ENCODE assay signal across 22 mouse cellular contexts in genomic region chr5:129196501-129196900, GRCm38 (mm10).
A peak's percentile ranks its signal among the peaks of the same experiment; 100 is the strongest.
DNase-seq lines count a peak whose midpoint lies in the region; ATAC-seq and TF ChIP-seq lines count a peak whose summit lies in the region.
"Had no signal": no experiment of that assay in that cellular context is flagged by ENCODE, and none has a peak within 500 bp of the region (broad histone marks: within the 10 kb centered on the region; RNA-seq: fewer than 3 reads in every experiment).

No protein-coding gene starts in this region.

- no peak overlapping the region for H3K4me3 ChIP-seq in forebrain, embryonic 15.5 days
- no peak overlapping the region for H3K4me3 ChIP-seq in forebrain, embryonic 11.5 days (ENCODE audit: low read depth, low read length)
- H3K4me3 ChIP-seq in limb, embryonic 14.5 days (replicated peaks; ENCODE audit: low read length), result no peak overlapping the region
- no peak overlapping the region for H3K4me3 ChIP-seq in limb, embryonic 10.5 days
- H3K4me3 ChIP-seq: heart, embryonic 10.5 days; hindbrain, embryonic 15.5 days; liver, embryonic 15.5 days; lung, embryonic 15.5 days; neural tube, embryonic 13.5 days had no signal

- H3K27ac ChIP-seq in forebrain, embryonic 15.5 days (replicated peaks), result 0 out of 2 replicates have a peak overlapping the region, but pooled peaks have one; percentile 43
- no peak overlapping the region for H3K27ac ChIP-seq in forebrain, embryonic 11.5 days (ENCODE audit: low read depth, low read length)
- H3K27ac ChIP-seq in limb, embryonic 14.5 days (replicated peaks; ENCODE audit: low read depth, low read length), result no peak overlapping the region
- H3K27ac ChIP-seq in limb, embryonic 10.5 days, result no peak overlapping the region
- H3K27ac ChIP-seq: heart, embryonic 10.5 days; hindbrain, embryonic 15.5 days; kidney, postnatal 0 days; liver, embryonic 15.5 days; lung, embryonic 15.5 days; neural tube, embryonic 13.5 days had no signal

- no peak for ATAC-seq in forebrain, embryonic 15.5 days (replicated peaks)
- ATAC-seq in forebrain, embryonic 11.5 days (replicated peaks; ENCODE audit: low FRiP score), result no peak
- ATAC-seq in limb, embryonic 14.5 days (ENCODE audit: low FRiP score, low read depth), result no peak
- ATAC-seq: CD4-positive, CD25-positive, alpha-beta regulatory T cell, adult 4 months had no signal

- no peak for DNase-seq in forebrain, embryonic 11.5 days (ENCODE audit: low spot score)
- peak; percentile 28 for DNase-seq in limb, embryonic 14.5 days (ENCODE audit: low spot score)
- DNase-seq in limb, embryonic 10.5 days (ENCODE audit: low spot score), result no peak
- DNase-seq in R1 (ENCODE audit: low read depth, low spot score), result peak; percentile 79
- no peak for DNase-seq in Muller cell, postnatal 12 days (ENCODE audit: inconsistent ontology term)
- no peak for DNase-seq in spleen, postnatal 14 days (ENCODE audit: low spot score in 2 of 2)
- DNase-seq: adrenal gland, postnatal 25 days; cerebellum, adult 18-20 months; cerebellum, postnatal 10 days; gastrocnemius, postnatal 14 days; heart, postnatal 36 days; kidney, adult 18-20 months; thymus, postnatal 4 days had no signal

- no peak overlapping the region for H3K4me2 ChIP-seq in forebrain, embryonic 15.5 days (replicated peaks)
- no peak overlapping the region for H3K4me2 ChIP-seq in forebrain, embryonic 11.5 days (ENCODE audit: low read depth, low read length, severe bottlenecking)
- no peak overlapping the region for H3K4me2 ChIP-seq in limb, embryonic 14.5 days (replicated peaks; ENCODE audit: low read depth, low read length, severe bottlenecking)
- H3K4me2 ChIP-seq: hindbrain, embryonic 15.5 days; liver, embryonic 15.5 days; lung, embryonic 15.5 days; midbrain, embryonic 11.5 days; neural tube, embryonic 13.5 days had no signal

- no peak overlapping the region for H3K9ac ChIP-seq in forebrain, embryonic 15.5 days (replicated peaks)
- H3K9ac ChIP-seq in forebrain, embryonic 11.5 days (ENCODE audit: low read length), result no peak overlapping the region
- H3K9ac ChIP-seq in limb, embryonic 14.5 days (ENCODE audit: low read depth, low read length, severe bottlenecking), result no peak overlapping the region
- H3K9ac ChIP-seq: hindbrain, embryonic 15.5 days; liver, embryonic 15.5 days; lung, embryonic 15.5 days; neural tube, embryonic 13.5 days had no signal

- H3K9me3 ChIP-seq in forebrain, embryonic 15.5 days, result no peaks in the 10 kb centered on the region
- H3K9me3 ChIP-seq in forebrain, embryonic 11.5 days (ENCODE audit: control insufficient read depth, low read length), result no peaks in the 10 kb centered on the region
- H3K9me3 ChIP-seq in limb, embryonic 14.5 days (ENCODE audit: control insufficient read depth, low read length), result no peaks in the 10 kb centered on the region
- no peaks in the 10 kb centered on the region for H3K9me3 ChIP-seq in limb, embryonic 10.5 days (replicated peaks)
- H3K9me3 ChIP-seq: heart, embryonic 10.5 days; hindbrain, embryonic 15.5 days; liver, embryonic 15.5 days; lung, embryonic 15.5 days; neural tube, embryonic 13.5 days had no signal

- no peaks in the 10 kb centered on the region for H3K36me3 ChIP-seq in forebrain, embryonic 15.5 days
- H3K36me3 ChIP-seq in forebrain, embryonic 11.5 days (ENCODE audit: control insufficient read depth, insufficient read depth, low read length), result no peaks in the 10 kb centered on the region
- H3K36me3 ChIP-seq in limb, embryonic 14.5 days (ENCODE audit: control insufficient read depth, insufficient read depth, low read length), result no peaks in the 10 kb centered on the region
- no peaks in the 10 kb centered on the region for H3K36me3 ChIP-seq in limb, embryonic 10.5 days
- H3K36me3 ChIP-seq: heart, embryonic 10.5 days; hindbrain, embryonic 15.5 days; liver, embryonic 15.5 days; lung, embryonic 15.5 days; neural tube, embryonic 13.5 days had no signal

- 34% methylated on average over 9 of the region's 9 CpGs for WGBS in forebrain, embryonic 15.5 days
- WGBS in forebrain, embryonic 11.5 days, result 67% methylated on average over 9 of the region's 9 CpGs
- 34% methylated on average over 9 of the region's 9 CpGs for WGBS in limb, embryonic 14.5 days
- 73% methylated on average over 9 of the region's 9 CpGs for WGBS in limb, embryonic 10.5 days

- no peak for TF ChIP-seq POLR2A in limb, embryonic 14.5 days (IDR thresholded peaks at IDR 0.05; ENCODE audit: borderline replicate concordance, extremely low read depth, insufficient read depth, insufficient read length)

- no peaks in the 10 kb centered on the region for H3K27me3 ChIP-seq in forebrain, embryonic 15.5 days
- no peaks in the 10 kb centered on the region for H3K27me3 ChIP-seq in forebrain, embryonic 11.5 days (ENCODE audit: control insufficient read depth, insufficient read depth, low read length)
- H3K27me3 ChIP-seq in limb, embryonic 14.5 days (ENCODE audit: control insufficient read depth, insufficient read depth, low read length), result no peaks in the 10 kb centered on the region
- H3K27me3 ChIP-seq in limb, embryonic 10.5 days (ENCODE audit: low read depth, poor library complexity, severe bottlenecking), result no peaks in the 10 kb centered on the region
- H3K27me3 ChIP-seq: hindbrain, embryonic 15.5 days; liver, embryonic 15.5 days; lung, embryonic 15.5 days; neural tube, embryonic 13.5 days had no signal

- H3K4me1 ChIP-seq in forebrain, embryonic 15.5 days, result peaks cover 13% of the 10 kb centered on the region; the same call in 1 of the 2 replicates
- no peaks in the 10 kb centered on the region; the same call in 1 of the 2 replicates for H3K4me1 ChIP-seq in forebrain, embryonic 11.5 days (replicated peaks; ENCODE audit: control insufficient read depth, insufficient read depth, low read length)
- peaks cover 6% of the 10 kb centered on the region; the same call in 1 of the 2 replicates for H3K4me1 ChIP-seq in limb, embryonic 14.5 days (ENCODE audit: control insufficient read depth, insufficient read depth, low read length)
- peaks cover 16% of the 10 kb centered on the region for H3K4me1 ChIP-seq in limb, embryonic 10.5 days
- H3K4me1 ChIP-seq: heart, embryonic 10.5 days; liver, embryonic 15.5 days; lung, embryonic 15.5 days had no signal

Comparison
In these comparisons a context has a peak if more than half of its experiments do, and no peak if none do; other contexts are left out.
1. DNase-seq: peak in limb, embryonic 14.5 days (single experiment) and R1 (single experiment); none in forebrain, embryonic 11.5 days (single experiment), limb, embryonic 10.5 days (single experiment), Muller cell, postnatal 12 days (single experiment) and spleen, postnatal 14 days (0 of 2).